Mouse (Mus musculus) heart, embryonic 15.5 days (tissue): Measurements from ENCODE around the gene Sgcg. TPM values are rescaled to one million over a fixed set of nuclear protein-coding genes. Genes with fewer than 3 reads are reported as not detected.

Experiments used
- ATAC-seq: fragments of 200-750 bp; cut with Nextera tagmentation; replicated peaks from 2 replicates; pipeline ENCODE4 v1.8.0; 2017; ENCODE audit warnings: low read depth, moderate TSS enrichment; ENCODE audit not compliant: insufficient number of reproducible peaks, insufficient read depth, low FRiP score
- H3K27ac ChIP-seq: fragments of 300-500 bp; sonication (generic); 2 replicates; pipeline ENCODE4 v1.5.1; 2015; ENCODE audit warnings: mild to moderate bottlenecking, inconsistent platforms
- H3K27me3 ChIP-seq: fragments of 300-500 bp; sonication (generic); 2 replicates; pipeline ENCODE4 v1.6.1; 2015; ENCODE audit warnings: inconsistent platforms
- H3K36me3 ChIP-seq: fragments of 300-500 bp; sonication (generic); 2 replicates; pipeline ENCODE4 v1.6.1; 2015; ENCODE audit warnings: mild to moderate bottlenecking, inconsistent platforms
- H3K4me1 ChIP-seq: fragments of 300-500 bp; sonication (generic); replicated peaks from 2 replicates; pipeline ENCODE4 v1.6.1; 2015; ENCODE audit warnings: inconsistent platforms
- H3K4me2 ChIP-seq: fragments of 300-500 bp; sonication (generic); 2 replicates; pipeline ENCODE4 v1.6.1; 2015; ENCODE audit warnings: inconsistent platforms, mild to moderate bottlenecking, moderate library complexity
- H3K4me3 ChIP-seq: fragments of 300-500 bp; sonication (generic); 2 replicates; pipeline ENCODE4 v1.5.1; 2015; ENCODE audit warnings: mild to moderate bottlenecking, inconsistent platforms
- H3K9ac ChIP-seq: fragments of 300-500 bp; sonication (generic); 2 replicates; pipeline ENCODE4 v1.6.1; 2015; ENCODE audit warnings: mild to moderate bottlenecking, inconsistent platforms
- H3K9me3 ChIP-seq: fragments of 300-500 bp; sonication (generic); replicated peaks from 2 replicates; pipeline ENCODE4 v1.6.1; 2016; ENCODE audit warnings: inconsistent platforms
- WGBS: fragments of 180-500 bp; shearing (Covaris S2); methylation state at CpG from one replicate; pipeline ENCODE4 v1.1.7; 2015; ENCODE audit warnings: mixed read lengths; 5-methylcytosine and 5-hydroxymethylcytosine counted together
- polyA plus RNA-seq: library from polyadenylated mRNA; unstranded; fragments of >200 nt; fragmentation: Nextera tagmentation; extraction: Ambion mirVana; gene quantifications from 2 replicates; pipeline ENCODE4 v1.2.1, GENCODE M21; 2015

Gene Sgcg
- polyA plus RNA-seq, 1 experiment from 2014 or later: 59.1 TPM

DNA sequence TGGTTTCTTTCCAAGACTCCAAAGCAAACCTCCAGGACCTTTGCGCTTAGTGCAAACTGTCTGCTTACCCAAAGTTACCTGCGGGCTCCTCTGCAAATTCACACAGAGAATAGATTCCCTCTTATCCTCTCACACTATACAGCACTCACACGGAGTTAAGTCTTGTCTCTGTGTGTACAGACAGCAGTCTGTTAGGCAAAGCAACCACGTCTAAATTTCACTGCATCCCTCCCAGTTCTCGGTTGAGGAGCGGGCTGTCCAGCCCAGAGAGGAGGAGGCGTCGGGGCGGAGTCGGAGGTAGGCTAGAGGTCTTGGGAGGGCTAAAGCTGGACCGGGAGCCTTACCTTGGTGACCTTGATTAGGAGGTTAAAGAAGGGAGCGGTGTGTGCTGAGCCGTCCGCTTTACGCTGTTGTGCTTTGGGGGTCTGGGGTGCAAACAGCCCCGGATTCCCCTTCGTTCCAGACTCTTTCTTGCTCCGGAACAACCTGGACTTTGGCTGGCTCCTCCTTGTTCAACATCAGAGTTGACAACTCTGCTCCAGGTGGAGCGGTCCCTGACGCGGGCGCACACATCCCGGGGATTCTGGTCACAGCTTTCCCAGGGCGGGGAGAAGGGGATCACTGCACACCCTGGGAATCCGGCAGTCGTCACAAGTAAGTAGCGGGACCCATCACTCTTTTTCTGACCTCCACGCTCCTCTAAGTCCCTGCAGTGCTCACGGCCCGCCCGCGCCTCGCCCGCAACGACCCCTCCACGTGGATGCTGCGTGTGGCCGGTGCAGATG is 16.3 kb upstream of the Sgcg start:
- peaks cover 29% of the 10 kb centered on the region for H3K27me3 ChIP-seq
- H3K4me2 ChIP-seq: peak overlapping the region; percentile 59
- no peaks in the 10 kb centered on the region for H3K36me3 ChIP-seq
- WGBS: 9% methylated on average over 38 of the region's 38 CpGs
- peaks cover 8% of the 10 kb centered on the region for H3K4me1 ChIP-seq
- peak overlapping the region; percentile 34 for H3K4me3 ChIP-seq
- H3K9me3 ChIP-seq: no peaks in the 10 kb centered on the region
- no peak overlapping the region for H3K27ac ChIP-seq
- ATAC-seq: no peak
- H3K9ac ChIP-seq: 0 out of 2 replicates have a peak overlapping the region, but pooled peaks have one; percentile 10

DNA sequence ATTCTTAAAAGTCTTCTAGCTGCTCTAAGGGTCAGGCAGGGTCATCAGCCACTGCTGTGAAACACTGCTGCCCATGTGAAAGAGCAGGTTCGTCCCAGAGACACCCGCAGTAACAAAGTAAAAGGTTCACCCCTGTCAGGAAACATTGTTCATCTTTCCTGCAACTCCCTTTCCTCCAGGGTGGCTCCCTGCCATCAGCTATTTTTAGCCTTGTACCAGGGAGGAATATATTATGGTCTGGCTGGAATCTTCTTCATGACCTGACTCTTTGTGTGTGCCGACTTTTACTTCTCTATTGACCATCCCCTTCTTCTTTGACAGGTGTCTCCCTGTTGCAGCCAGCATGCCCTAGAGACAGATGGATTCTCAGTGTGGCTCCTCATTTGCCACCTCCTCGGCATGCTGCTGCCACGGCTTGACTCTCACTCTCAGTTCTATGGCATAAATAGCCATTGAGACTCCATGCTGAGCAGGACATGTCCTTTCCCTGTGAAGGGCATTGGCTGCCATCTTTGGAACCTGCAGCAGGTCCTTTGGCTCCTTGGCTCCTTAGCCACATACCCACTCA is 9.7 kb upstream of the Sgcg start:
- Histone ChIP-seq H3K4me2 (no peak overlapping the region), H3K9me3 (no peaks in the 10 kb centered on the region), H3K4me3 (no peak overlapping the region), H3K27me3 (0 out of 2 replicates have a peak, but pooled peaks cover 6% of the 10 kb centered on the region), H3K36me3 (no peaks in the 10 kb centered on the region), H3K9ac (no peak overlapping the region), H3K27ac (no peak overlapping the region), H3K4me1 (peaks cover 9% of the 10 kb centered on the region)
- 44% methylated on average over 5 of the region's 5 CpGs for WGBS
- ATAC-seq: no peak

DNA sequence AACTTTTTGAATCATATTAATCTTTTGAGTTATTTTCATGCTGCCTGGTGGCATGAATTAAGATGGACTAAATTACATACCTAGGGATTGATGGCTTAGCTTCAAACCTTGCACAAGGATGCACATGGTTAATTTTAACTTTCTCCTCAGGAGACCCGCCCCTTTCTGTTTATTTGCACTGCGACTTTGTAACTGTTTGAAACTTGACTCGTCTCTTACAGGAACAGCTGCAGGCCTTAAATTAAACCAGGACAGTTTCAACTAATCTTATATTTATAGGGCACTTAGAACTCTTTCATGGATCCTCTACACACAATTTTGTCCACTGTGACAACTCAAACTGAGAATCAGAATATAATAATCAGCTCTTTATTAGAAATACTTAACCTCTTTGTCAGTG is 794 bp upstream of the Sgcg start:
- Histone ChIP-seq H3K27me3 (no peaks in the 10 kb centered on the region), H3K9me3 (no peaks in the 10 kb centered on the region), H3K27ac (0 out of 2 replicates have a peak overlapping the region, but pooled peaks have one; percentile 84), H3K4me3 (no peak overlapping the region), H3K4me2 (no peak overlapping the region), H3K36me3 (no peaks in the 10 kb centered on the region), H3K4me1 (peaks cover 6% of the 10 kb centered on the region; the same call in 1 of the 2 replicates), H3K9ac (no peak overlapping the region)
- 38% methylated on average over 3 of the region's 3 CpGs for WGBS
- ATAC-seq: no peak

DNA sequence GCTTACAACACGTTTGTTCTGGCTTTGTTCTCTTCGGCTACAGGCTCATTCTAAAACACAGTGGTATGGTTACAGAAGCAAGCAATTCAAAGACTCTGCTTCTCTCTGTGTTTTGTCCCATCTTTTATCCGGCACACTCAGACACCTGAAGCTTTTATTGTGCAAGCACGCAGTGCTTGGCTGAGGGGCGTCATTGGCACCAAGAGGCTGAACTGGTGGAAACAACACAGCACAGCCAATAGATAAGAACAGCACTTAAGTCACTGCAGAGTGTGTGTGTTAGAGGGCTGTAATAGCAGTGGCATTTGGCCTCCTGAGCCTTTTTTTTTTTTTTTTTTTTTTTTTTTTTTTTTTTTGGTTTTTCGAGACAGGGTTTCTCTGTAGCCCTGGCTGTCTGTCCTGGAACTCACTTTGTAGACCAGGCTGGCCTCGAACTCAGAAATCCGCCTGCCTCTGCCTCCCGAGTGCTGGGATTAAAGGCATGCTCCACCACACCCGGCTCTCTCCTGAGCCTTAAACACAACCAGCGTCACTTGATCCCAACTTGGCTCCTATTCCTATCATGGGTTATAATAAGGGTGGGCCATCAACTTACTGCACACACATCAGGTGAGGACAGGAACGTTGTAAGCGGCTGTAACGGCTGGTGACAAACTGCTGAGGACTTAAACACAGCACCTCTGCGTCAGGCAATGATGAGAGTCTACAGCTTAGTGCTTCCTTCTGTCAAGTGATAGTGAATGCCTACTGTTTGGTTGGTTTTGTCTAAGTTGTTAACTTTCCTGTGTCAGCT is 5.5 kb downstream of the Sgcg start:
- H3K4me3 ChIP-seq: no peak overlapping the region
- H3K9ac ChIP-seq: no peak overlapping the region
- ATAC-seq: peak; percentile 78; the same call in 1 of the 2 replicates
- H3K27ac ChIP-seq: peak overlapping the region; percentile 81
- H3K4me1 ChIP-seq: peaks cover 13% of the 10 kb centered on the region
- WGBS: 54% methylated on average over 14 of the region's 15 CpGs
- peaks cover 14% of the 10 kb centered on the region; the same call in 1 of the 2 replicates for H3K36me3 ChIP-seq
- peaks cover 6% of the 10 kb centered on the region for H3K9me3 ChIP-seq
- no peak overlapping the region; the same call in 1 of the 2 replicates for H3K4me2 ChIP-seq
- H3K27me3 ChIP-seq: no peaks in the 10 kb centered on the region

DNA sequence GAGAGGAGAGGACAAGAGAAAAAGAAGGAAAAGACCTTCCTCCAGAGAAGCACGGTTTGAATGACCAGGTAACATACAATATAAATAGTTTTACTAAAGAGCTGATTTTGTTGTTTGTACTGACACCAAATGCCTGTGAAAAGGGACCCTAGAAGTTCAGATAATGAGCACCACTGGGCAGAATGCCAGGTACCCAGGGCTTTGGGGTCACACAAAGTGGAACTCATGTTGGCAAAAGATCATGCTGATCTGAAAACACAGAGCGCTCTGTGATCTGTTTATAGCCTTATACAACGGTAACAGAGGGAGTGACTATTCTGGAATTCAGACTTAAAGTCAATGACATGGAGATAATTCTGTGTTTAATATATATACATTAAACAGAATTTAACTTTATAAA is 11.8 kb downstream of the Sgcg start:
- no peak for ATAC-seq
- WGBS: 46% methylated on average over 3 of the region's 3 CpGs
- Histone ChIP-seq H3K9ac (no peak overlapping the region), H3K4me2 (no peak overlapping the region), H3K27ac (no peak overlapping the region), H3K27me3 (no peaks in the 10 kb centered on the region), H3K4me3 (no peak overlapping the region), H3K36me3 (peaks cover 15% of the 10 kb centered on the region; the same call in 1 of the 2 replicates), H3K4me1 (no peaks in the 10 kb centered on the region), H3K9me3 (peaks cover 6% of the 10 kb centered on the region)

DNA sequence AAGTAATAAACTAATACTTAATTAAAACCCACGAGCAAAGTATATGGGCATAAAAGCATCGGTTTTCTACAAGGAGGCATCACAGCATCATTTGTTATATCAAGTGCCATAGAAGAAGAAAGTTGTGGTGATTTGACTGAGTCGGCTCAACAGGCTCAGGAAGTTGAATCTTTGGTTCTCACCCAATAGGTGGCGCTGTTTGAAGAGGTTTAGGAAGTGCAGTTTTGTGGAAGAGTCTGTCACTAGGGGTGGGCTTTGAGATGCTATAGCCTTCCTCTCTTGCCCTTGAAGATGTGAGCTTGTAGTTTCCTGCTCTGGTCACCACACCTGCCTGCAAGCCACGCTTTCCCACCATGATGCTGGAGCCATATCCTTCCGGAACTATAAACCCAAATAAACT is 15.7 kb downstream of the Sgcg start:
- Histone ChIP-seq H3K4me1 (no peaks in the 10 kb centered on the region), H3K36me3 (no peaks in the 10 kb centered on the region), H3K9ac (no peak overlapping the region), H3K4me3 (no peak overlapping the region), H3K4me2 (no peak overlapping the region), H3K27me3 (no peaks in the 10 kb centered on the region), H3K9me3 (no peaks in the 10 kb centered on the region), H3K27ac (no peak overlapping the region)
- 35% methylated on average over 6 of the region's 6 CpGs for WGBS
- no peak for ATAC-seq

DNA sequence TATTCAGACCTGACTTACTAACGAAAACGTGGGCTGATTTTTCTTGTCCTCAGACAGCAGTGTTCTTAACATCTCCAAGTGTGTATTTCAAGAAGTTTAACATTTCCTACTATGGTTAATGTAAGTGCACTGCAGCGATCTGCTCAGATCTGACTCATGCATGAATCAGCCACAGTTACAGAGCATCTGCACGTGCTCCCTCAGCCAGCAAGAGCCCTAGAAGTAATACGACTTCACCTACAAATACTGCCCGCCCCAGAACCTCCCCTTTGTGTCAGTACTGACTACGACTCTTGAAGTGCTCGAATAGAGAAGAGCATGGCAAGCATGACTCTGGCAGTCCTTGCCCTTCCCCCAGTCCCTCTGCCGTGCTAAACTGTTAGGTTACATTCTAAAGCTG is 19.5 kb downstream of the Sgcg start:
- H3K4me1 ChIP-seq: peaks cover 11% of the 10 kb centered on the region
- H3K9me3 ChIP-seq: no peaks in the 10 kb centered on the region
- no peak overlapping the region for H3K27ac ChIP-seq
- no peak for ATAC-seq
- no peaks in the 10 kb centered on the region for H3K36me3 ChIP-seq
- no peaks in the 10 kb centered on the region for H3K27me3 ChIP-seq
- H3K9ac ChIP-seq: no peak overlapping the region
- 44% methylated on average over 9 of the region's 9 CpGs for WGBS
- H3K4me3 ChIP-seq: no peak overlapping the region
- H3K4me2 ChIP-seq: no peak overlapping the region

DNA sequence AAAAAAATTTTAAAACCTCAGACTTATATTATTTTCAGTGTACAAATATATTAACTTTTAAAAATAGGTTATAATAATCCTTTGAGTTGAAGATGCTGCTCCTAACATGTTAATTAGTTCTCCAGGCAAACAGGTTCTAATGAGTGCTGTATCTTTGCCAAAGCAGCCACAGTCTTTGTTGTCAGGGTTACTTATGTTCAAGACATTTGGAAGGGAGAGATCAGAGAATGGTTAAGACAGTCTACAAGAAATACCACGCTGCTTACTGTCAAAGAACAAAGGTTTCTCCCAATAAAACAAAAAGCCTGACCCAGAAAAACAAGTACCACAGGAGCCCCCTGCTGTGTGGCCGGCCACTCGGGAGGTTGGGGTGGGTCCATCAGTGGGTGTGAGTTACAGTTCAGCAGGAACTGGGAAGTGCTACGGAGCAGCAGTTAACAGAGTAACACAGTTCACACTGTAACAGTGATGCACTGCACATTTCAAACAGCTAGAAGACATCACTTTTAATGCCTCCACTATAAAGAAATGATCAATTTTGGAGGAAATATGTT is 21.1 kb downstream of the Sgcg start:
- H3K36me3 ChIP-seq: peaks cover 4% of the 10 kb centered on the region; the same call in 1 of the 2 replicates
- no peaks in the 10 kb centered on the region for H3K9me3 ChIP-seq
- no peaks in the 10 kb centered on the region for H3K27me3 ChIP-seq
- WGBS: 51% methylated on average over 4 of the region's 4 CpGs
- no peak overlapping the region for H3K4me3 ChIP-seq
- no peak overlapping the region for H3K27ac ChIP-seq
- H3K4me1 ChIP-seq: peaks cover 11% of the 10 kb centered on the region
- no peak overlapping the region for H3K9ac ChIP-seq
- no peak overlapping the region for H3K4me2 ChIP-seq
- ATAC-seq: no peak

DNA sequence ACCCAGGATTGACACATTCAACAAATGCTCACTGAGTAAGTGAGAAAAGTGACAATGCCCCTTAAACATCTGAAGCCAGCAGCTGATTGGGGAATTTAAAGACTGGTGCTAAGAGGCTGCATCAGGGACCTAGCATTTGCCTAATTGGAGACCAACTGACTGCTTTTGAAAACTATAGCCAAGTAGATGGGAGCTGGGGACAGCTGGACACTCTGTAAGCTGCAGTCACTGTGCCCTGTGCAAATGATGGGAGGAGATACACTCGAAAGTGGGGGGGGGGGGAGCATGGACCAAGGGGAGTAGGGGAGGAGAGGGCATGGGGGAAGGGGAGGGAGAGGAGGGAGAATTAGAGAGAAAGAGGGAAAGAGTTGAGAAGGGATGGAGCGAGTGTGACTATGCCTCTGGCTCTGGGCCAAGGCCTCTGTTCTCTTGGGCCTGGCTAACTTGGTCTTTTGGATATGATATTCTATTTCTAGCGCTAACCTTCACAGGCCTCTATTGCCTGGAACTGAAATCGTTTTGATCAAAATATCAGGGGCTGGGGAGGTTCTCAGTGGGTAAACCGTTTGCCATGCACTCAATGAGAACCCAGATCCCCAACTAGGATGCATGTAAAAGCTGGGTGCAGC is 22.3 kb downstream of the Sgcg start:
- H3K27me3 ChIP-seq: no peaks in the 10 kb centered on the region
- H3K4me2 ChIP-seq: peak overlapping the region; percentile 10; the same call in 1 of the 2 replicates
- peaks cover 11% of the 10 kb centered on the region for H3K4me1 ChIP-seq
- H3K9me3 ChIP-seq: no peaks in the 10 kb centered on the region
- peaks cover 7% of the 10 kb centered on the region; the same call in 1 of the 2 replicates for H3K36me3 ChIP-seq
- H3K27ac ChIP-seq: peak overlapping the region; percentile 77
- H3K4me3 ChIP-seq: no peak overlapping the region
- no peak overlapping the region for H3K9ac ChIP-seq
- ATAC-seq: no peak; the same call in 1 of the 2 replicates
- 31% methylated on average over 5 of the region's 5 CpGs for WGBS

DNA sequence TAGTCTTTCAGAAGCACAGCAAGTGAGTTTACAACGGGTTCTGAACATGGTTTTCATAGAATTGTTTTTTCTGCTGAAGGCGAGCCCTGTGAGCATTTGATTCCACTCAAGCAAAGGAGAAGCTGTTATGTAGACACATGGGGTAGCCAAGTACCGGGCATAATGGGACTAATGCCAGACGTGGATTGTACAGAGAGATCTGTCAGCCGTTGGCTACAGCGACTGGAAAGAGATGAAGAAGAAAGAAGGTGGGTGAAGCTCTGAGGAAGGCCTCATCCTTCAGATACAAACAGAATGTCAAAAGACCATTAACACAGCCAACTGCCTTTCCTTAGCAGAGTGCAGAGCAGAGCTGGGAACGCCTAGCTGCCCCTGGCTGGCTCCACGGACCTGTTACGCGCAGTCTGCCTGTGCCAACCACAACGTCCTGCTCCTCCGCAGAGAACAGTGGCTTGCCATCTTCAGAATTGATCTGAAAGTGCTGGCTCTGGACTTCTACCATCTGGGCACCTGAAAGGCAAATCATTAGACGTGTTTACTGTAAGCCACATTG is 26.2 kb downstream of the Sgcg start:
- H3K4me2 ChIP-seq: no peak overlapping the region
- no peak for ATAC-seq
- whole genome bisulfite sequencing: 82% methylated on average over 13 of the region's 13 CpGs

More for the DNA sequence above, 26.2 kb downstream of the Sgcg start:
- H3K4me1 ChIP-seq: peaks cover 11% of the 10 kb centered on the region
- no peak overlapping the region for H3K27ac ChIP-seq
- no peaks in the 10 kb centered on the region for H3K27me3 ChIP-seq
- H3K36me3 ChIP-seq: peaks cover 7% of the 10 kb centered on the region; the same call in 1 of the 2 replicates
- no peaks in the 10 kb centered on the region for H3K9me3 ChIP-seq
- H3K9ac ChIP-seq: no peak overlapping the region
- no peak overlapping the region for H3K4me3 ChIP-seq
